Mouse (Mus musculus) heart, postnatal 0 days (tissue): ENCODE data around the gene Mrtfa.

Experiments
- CTCF ChIP-seq: IDR thresholded peaks from 2 replicates; pipeline ENCODE4 v1.5.1; 2016; ENCODE audit warnings: antibody characterized with exemption, control low read depth, low read depth
- EP300 ChIP-seq: IDR thresholded peaks from 2 replicates; pipeline ENCODE4 v1.6.1; 2016; ENCODE audit warnings: antibody characterized with exemption, low read depth

GRCm38 (mm10) chr15:81225016-81225415 lies 34.5 kb upstream of the Mrtfa start:
- TF ChIP-seq CTCF (no peak), EP300 (no peak)
